ENCODE assay signal across 9 mouse cellular contexts in genomic region chr11:3833544-3834420, GRCm38 (mm10). TPM values are rescaled to one million over a fixed set of nuclear protein-coding genes. Genes with fewer than 3 reads are reported as not detected.
DNase-seq lines count a peak whose midpoint lies in the region; ATAC-seq and TF ChIP-seq lines count a peak whose summit lies in the region.
"Had no signal": no experiment of that assay in that cellular context is flagged by ENCODE, and none has a peak within 500 bp of the region (broad histone marks: within the 10 kb centered on the region; RNA-seq: fewer than 3 reads in every experiment).

No protein-coding gene starts in this region.

- no peak overlapping the region for H3K9ac ChIP-seq in hindbrain, embryonic 15.5 days
- no peak overlapping the region for H3K9ac ChIP-seq in hindbrain, embryonic 11.5 days (ENCODE audit: low read depth, low read length)
- H3K9ac ChIP-seq in intestine, embryonic 15.5 days, result no peak overlapping the region

- no peak for TF ChIP-seq POLR2A in brain, embryonic 14.5 days (IDR thresholded peaks at IDR 0.05; ENCODE audit: borderline replicate concordance, extremely low read depth, insufficient read depth, insufficient read length, poor library complexity, severe bottlenecking)

- no peaks in the 10 kb centered on the region for H3K9me3 ChIP-seq in hindbrain, embryonic 15.5 days
- H3K9me3 ChIP-seq in hindbrain, embryonic 11.5 days (ENCODE audit: control insufficient read depth, low read length), result no peaks in the 10 kb centered on the region
- H3K9me3 ChIP-seq in intestine, embryonic 15.5 days, result no peaks in the 10 kb centered on the region

- WGBS in hindbrain, embryonic 15.5 days, result 42% methylated on average over 21 of the region's 21 CpGs
- 44% methylated on average over 21 of the region's 21 CpGs for WGBS in hindbrain, embryonic 11.5 days
- WGBS in intestine, embryonic 15.5 days, result 41% methylated on average over 21 of the region's 21 CpGs

- 0 out of 2 replicates have a peak, but pooled peaks cover 4% of the 10 kb centered on the region for H3K4me1 ChIP-seq in hindbrain, embryonic 15.5 days (replicated peaks)
- H3K4me1 ChIP-seq in hindbrain, embryonic 11.5 days (replicated peaks; ENCODE audit: control insufficient read depth, insufficient read depth, low read length), result no peaks in the 10 kb centered on the region
- 0 out of 2 replicates have a peak, but pooled peaks cover 3% of the 10 kb centered on the region for H3K4me1 ChIP-seq in intestine, embryonic 15.5 days (replicated peaks)

- no peak overlapping the region for H3K4me3 ChIP-seq in hindbrain, embryonic 15.5 days
- H3K4me3 ChIP-seq in hindbrain, embryonic 11.5 days (ENCODE audit: low read depth, low read length), result no peak overlapping the region
- no peak overlapping the region for H3K4me3 ChIP-seq in intestine, embryonic 15.5 days (replicated peaks)

- H3K27me3 ChIP-seq in hindbrain, embryonic 15.5 days, result no peaks in the 10 kb centered on the region
- no peaks in the 10 kb centered on the region for H3K27me3 ChIP-seq in hindbrain, embryonic 11.5 days (ENCODE audit: control insufficient read depth, insufficient read depth, low read length)
- H3K27me3 ChIP-seq in intestine, embryonic 15.5 days (replicated peaks), result no peaks in the 10 kb centered on the region

- no peak; the same call in 1 of the 2 replicates for ATAC-seq in hindbrain, embryonic 15.5 days (ENCODE audit: low FRiP score, low read depth)
- no peak for ATAC-seq in hindbrain, embryonic 11.5 days (ENCODE audit: low FRiP score)
- peak; percentile 47 for ATAC-seq in intestine, embryonic 15.5 days

- H3K27ac ChIP-seq in hindbrain, embryonic 15.5 days (replicated peaks), result 0 out of 2 replicates have a peak overlapping the region, but pooled peaks have one; percentile 4
- H3K27ac ChIP-seq in hindbrain, embryonic 11.5 days (ENCODE audit: low read depth, low read length), result no peak overlapping the region
- no peak overlapping the region for H3K27ac ChIP-seq in intestine, embryonic 15.5 days
- H3K27ac ChIP-seq: kidney, postnatal 0 days had no signal

- no peak for TF ChIP-seq CTCF in brain, embryonic 14.5 days (IDR thresholded peaks at IDR 0.05; ENCODE audit: borderline replicate concordance, extremely low read depth, insufficient read depth, insufficient read length)

- DNase-seq in hindbrain, embryonic 11.5 days (ENCODE audit: low spot score), result no peak
- DNase-seq in 3134 (ENCODE audit: extremely low read depth, insufficient read length, low spot score), result peak; percentile 12
- DNase-seq in brain, embryonic 14.5 days (ENCODE audit: low read depth), result peak; percentile 30
- DNase-seq in embryo, embryonic 9.5 days (ENCODE audit: extremely low spot score), result no peak
- DNase-seq in thymus, postnatal 0 days (ENCODE audit: low spot score), result no peak
- no peak for DNase-seq in thymus, adult 18-20 months

- H3K36me3 ChIP-seq in hindbrain, embryonic 15.5 days, result no peaks in the 10 kb centered on the region
- H3K36me3 ChIP-seq in hindbrain, embryonic 11.5 days (ENCODE audit: control insufficient read depth, insufficient read depth, low read length), result no peaks in the 10 kb centered on the region
- H3K36me3 ChIP-seq in intestine, embryonic 15.5 days, result no peaks in the 10 kb centered on the region

- peak overlapping the region; percentile 8; the same call in 1 of the 2 replicates for H3K4me2 ChIP-seq in hindbrain, embryonic 15.5 days
- no peak overlapping the region for H3K4me2 ChIP-seq in hindbrain, embryonic 11.5 days (replicated peaks; ENCODE audit: low read depth, low read length)
- H3K4me2 ChIP-seq in intestine, embryonic 15.5 days (replicated peaks), result peak overlapping the region; percentile 39

RNA-seq across cellular contexts. Expression of gene Osbp2, which starts 29.9 kb away (rescaled TPM):
- polyA plus RNA-seq in hindbrain, embryonic 15.5 days (2015; fragmentation: Nextera tagmentation; extraction: Ambion mirVana), result 28.7 and 33.1 TPM in 2 replicates
- 1.5 and 1.8 TPM in 2 replicates for polyA plus RNA-seq in hindbrain, embryonic 11.5 days (2014; fragmentation: Nextera tagmentation; extraction: Ambion mirVana)
- polyA plus RNA-seq in brain, embryonic 14.5 days (2012; rRNA removed), result 18.4 and 26.2 TPM in 2 replicates
- polyA plus RNA-seq in intestine, embryonic 15.5 days (2015; fragmentation: Nextera tagmentation; extraction: Ambion mirVana), result 0.50 and 1.1 TPM in 2 replicates
- 0.10 and 0.28 TPM in 2 replicates for polyA plus RNA-seq in thymus, postnatal 0 days (2015; fragmentation: Nextera tagmentation; extraction: Ambion mirVana)

Comparison
In these comparisons a context has a peak if more than half of its experiments do, and no peak if none do; other contexts are left out.
1. DNase-seq: peak in 3134 (single experiment) and brain, embryonic 14.5 days (single experiment); none in hindbrain, embryonic 11.5 days (single experiment), embryo, embryonic 9.5 days (single experiment), thymus, postnatal 0 days (single experiment) and thymus, adult 18-20 months (0 of 2).